Mouse (Mus musculus) layer of hippocampus, adult 2 months (tissue): ENCODE data around the gene Zcchc18. TPM values are rescaled to one million over a fixed set of nuclear protein-coding genes. Genes with fewer than 3 reads are reported as not detected.
"Not testable (repeated sequence)": the region's sequence is repeated elsewhere in the genome, so short reads cannot be mapped to it uniquely, and the experiment has no call there.

Experiments
- DNase-seq, 2 experiments: peaks; one replicate each; pipeline ENCODE4 v3.0.0; 2022; ENCODE audit warnings: low spot score in 2 of 2
- H3K27ac ChIP-seq: fragments of 200-600 bp; 2 replicates; pipeline ENCODE4 v1.8.1; 2022
- H3K4me3 ChIP-seq: fragments of 200-600 bp; 2 replicates; pipeline ENCODE4 v1.8.1; 2022; ENCODE audit warnings: mild to moderate bottlenecking
- CTCF ChIP-seq: fragments of 200-600 bp; conservative IDR thresholded peaks from 2 replicates; pipeline ENCODE4 v1.8.1; 2022; ENCODE audit warnings: antibody characterized with exemption, mild to moderate bottlenecking, moderate library complexity
- long read RNA-seq, 2 experiments: library from polyadenylated mRNA; stranded (forward); transcript quantifications; one replicate each; pipeline ENCODE4 v2.0.0; 2021; ENCODE audit warnings: borderline mapping rate in 2 of 2
- total RNA-seq, 2 experiments: library from RNA; stranded (reverse); gene quantifications; 2 replicates each; pipeline ENCODE4 v1.2.3; 2021

The Zcchc18 gene
- 100 to 1,000 TPM; 259 to 277 TPM for total RNA-seq
- long read RNA-seq, experiment 1, full-length matches to known transcripts: 221 of 577 reads
- long read RNA-seq, experiment 1, partial matches to known transcripts: 321 of 577 reads
- long read RNA-seq, experiment 1, other reads (novel, unspliced or antisense): 35 of 577 reads
- long read RNA-seq, experiment 2, full-length matches to known transcripts: 296 of 744 reads
- long read RNA-seq, experiment 2, partial matches to known transcripts: 397 of 744 reads
- long read RNA-seq, experiment 2, other reads (novel, unspliced or antisense): 51 of 744 reads

- DNase-seq: peak; percentile 78 to 89
- Histone ChIP-seq H3K27ac (peak within 1 kb of the TSS; percentile 92), H3K4me3 (peak within 1 kb of the TSS; percentile 72)
- 0 out of 2 replicates have a peak, but pooled peaks have one; percentile 16 for TF ChIP-seq CTCF
These were observed at the start of gene Zcchc18 for GRCm38 (mm10) chrX:136992978-136993547. Gene Zcchc18, plus strand, starts transcription at chrX:136993155.

- DNase-seq: peak; percentile 59 to 89
- peak overlapping the region; percentile 57 for H3K4me3 ChIP-seq
- H3K27ac ChIP-seq: not testable (repeated sequence)
These were observed 35.2 kb upstream of the Zcchc18 start for GRCm38 (mm10) chrX:136957583-136958279.

GRCm38 (mm10) chrX:136958300-136958699, 34.7 kb upstream of the Zcchc18 start:
- DNase-seq, H3K27ac ChIP-seq: not testable (repeated sequence)
- peak overlapping the region; percentile 57 for H3K4me3 ChIP-seq

GRCm38 (mm10) chrX:136959688-136960087, 33.3 kb upstream of the Zcchc18 start:
- peak; percentile 76 for TF ChIP-seq CTCF
- DNase-seq: no peak
- Histone ChIP-seq H3K27ac (no peak overlapping the region), H3K4me3 (no peak overlapping the region)

GRCm38 (mm10) chrX:136975397-136975796, 17.6 kb upstream of the Zcchc18 start, which contains the start of gene Tmsb15b2:
Gene Tmsb15b2, minus strand, starts transcription at chrX:136975497.
- peak within 1 kb of the TSS; percentile 61 for H3K4me3 ChIP-seq
- not testable (repeated sequence) for DNase-seq, H3K27ac ChIP-seq

GRCm38 (mm10) chrX:136976424-136977084, 16.4 kb upstream of the Zcchc18 start, which contains the start of the genes Tmsb15l and Tmsb15b1:
Gene Tmsb15l, minus strand, starts transcription at chrX:136976869.
Gene Tmsb15b1, minus strand, starts transcription at chrX:136976874.
- TF ChIP-seq CTCF: no peak
- peak; percentile 49 to 57 for DNase-seq
- H3K27ac ChIP-seq: no peak within 1 kb of the TSS
- H3K4me3 ChIP-seq: peak within 1 kb of the TSS; percentile 61

GRCm38 (mm10) chrX:136978616-136979015, 14.3 kb upstream of the Zcchc18 start:
- TF ChIP-seq CTCF: peak; percentile 78
- no peak overlapping the region for H3K27ac ChIP-seq
- no peak for DNase-seq

GRCm38 (mm10) chrX:136986039-136986438, 6.9 kb upstream of the Zcchc18 start:
- TF ChIP-seq CTCF: no peak
- H3K4me3 ChIP-seq: no peak overlapping the region
- H3K27ac ChIP-seq: no peak overlapping the region
- DNase-seq: no peak

More at GRCm38 (mm10) chrX:136978616-136979015, 14.3 kb upstream of the Zcchc18 start:
- H3K4me3 ChIP-seq: no peak overlapping the region

- no peak for TF ChIP-seq CTCF
- no peak overlapping the region for H3K27ac ChIP-seq
- H3K4me3 ChIP-seq: no peak overlapping the region
- no peak for DNase-seq
These were observed 1.7 kb upstream of the Zcchc18 start for GRCm38 (mm10) chrX:136991274-136991673.

GRCm38 (mm10) chrX:136992191-136992965, 577 bp upstream of the Zcchc18 start:
- H3K4me3 ChIP-seq: peak overlapping the region; percentile 72
- peak overlapping the region; percentile 92 for H3K27ac ChIP-seq
- DNase-seq: no peak
- no peak for TF ChIP-seq CTCF

GRCm38 (mm10) chrX:136993641-136994040, 686 bp downstream of the Zcchc18 start:
- TF ChIP-seq CTCF: no peak
- DNase-seq: peak in 1 of 2 experiments; percentile 41
- Histone ChIP-seq H3K27ac (peak overlapping the region; percentile 92), H3K4me3 (peak overlapping the region; percentile 72)

- no peak for DNase-seq
- Histone ChIP-seq H3K27ac (no peak overlapping the region), H3K4me3 (no peak overlapping the region)
- no peak for TF ChIP-seq CTCF
These were observed 3.3 kb downstream of the Zcchc18 start for GRCm38 (mm10) chrX:136996256-136996655.
